Comparison of ENCODE assay signal across 27 mouse cellular contexts in genomic region chr6:33401161-33401560, GRCm38 (mm10).
DNase-seq lines count a peak whose midpoint lies in the region; ATAC-seq and TF ChIP-seq lines count a peak whose summit lies in the region.
"Had no signal": no experiment of that assay in that cellular context is flagged by ENCODE, and none has a peak within 500 bp of the region (broad histone marks: within the 10 kb centered on the region; RNA-seq: fewer than 3 reads in every experiment).

No protein-coding gene starts in this region.

- no peaks in the 10 kb centered on the region for H3K79me2 ChIP-seq in CH12.LX (replicated peaks; ENCODE audit: control insufficient read depth, extremely low read depth, insufficient read depth, poor library complexity, severe bottlenecking)

- no peak overlapping the region for H3K4me2 ChIP-seq in CH12.LX (ENCODE audit: insufficient read depth, low read depth, poor library complexity, severe bottlenecking)
- no peak overlapping the region for H3K4me2 ChIP-seq in hindbrain, embryonic 16.5 days (ENCODE audit: low read length)
- H3K4me2 ChIP-seq in forebrain, embryonic 12.5 days, result no peak overlapping the region
- H3K4me2 ChIP-seq: embryonic facial prominence, embryonic 15.5 days; heart, embryonic 15.5 days; kidney, embryonic 15.5 days; limb, embryonic 15.5 days; lung, embryonic 15.5 days; midbrain, embryonic 15.5 days; neural tube, embryonic 15.5 days had no signal

- no peak for TF ChIP-seq RAD21 in CH12.LX (IDR thresholded peaks at IDR 0.05; ENCODE audit: low read depth, low read length)

- peaks cover 8 to 23% of the 10 kb centered on the region in 2 experiments for H3K4me1 ChIP-seq in CH12.LX (ENCODE audit: control insufficient read depth in 1 of 2, insufficient read depth in 2 of 2)
- peaks cover 11% of the 10 kb centered on the region for H3K4me1 ChIP-seq in hindbrain, embryonic 16.5 days (ENCODE audit: control insufficient read depth, insufficient read depth, low read depth, low read length)
- H3K4me1 ChIP-seq in forebrain, embryonic 12.5 days, result peaks cover 14% of the 10 kb centered on the region
- H3K4me1 ChIP-seq: embryonic facial prominence, embryonic 15.5 days; heart, embryonic 15.5 days; kidney, embryonic 15.5 days; limb, embryonic 15.5 days; lung, embryonic 15.5 days had no signal

- TF ChIP-seq EP300 in CH12.LX (IDR thresholded peaks at IDR 0.05; ENCODE audit: low read length), result peak; percentile 75

- TF ChIP-seq POLR2A in CH12.LX (IDR thresholded peaks at IDR 0.05; ENCODE audit: low read depth, low read length), result no peak

- TF ChIP-seq CTCF in CH12.LX (conservative IDR thresholded peaks at IDR 0.05 in 1 of 2, IDR thresholded peaks at IDR 0.05 in 1 of 2; ENCODE audit: low read depth in 2 of 2, low read length in 2 of 2), result no peak

- no peaks in the 10 kb centered on the region for H3K27me3 ChIP-seq in CH12.LX (replicated peaks)
- no peaks in the 10 kb centered on the region for H3K27me3 ChIP-seq in hindbrain, embryonic 16.5 days (replicated peaks; ENCODE audit: control insufficient read depth, insufficient read depth, low read length)
- no peaks in the 10 kb centered on the region for H3K27me3 ChIP-seq in forebrain, embryonic 12.5 days
- H3K27me3 ChIP-seq: embryonic facial prominence, embryonic 15.5 days; heart, embryonic 15.5 days; kidney, embryonic 15.5 days; limb, embryonic 15.5 days; lung, embryonic 15.5 days; midbrain, embryonic 15.5 days; neural tube, embryonic 15.5 days had no signal

- DNase-seq in lung, postnatal 36 days, result peak; percentile 20
- no peak for DNase-seq in lung, postnatal 10 days
- DNase-seq in CH12.LX (ENCODE audit: extremely low read depth), result peak; percentile 74
- DNase-seq in adrenal gland, adult 8-10 months, result no peak
- DNase-seq: adrenal gland, postnatal 36 days; cerebellum, adult 18-20 months; forebrain, postnatal 0 days; gastrocnemius, postnatal 14 days; left cerebral cortex, postnatal 4 days; thymus, postnatal 14 days had no signal

- peak; percentile 99 for ATAC-seq in granulocyte monocyte progenitor cell, adult 5-6 weeks (replicated peaks; ENCODE audit: poor library complexity, severe bottlenecking)
- ATAC-seq in monocyte, adult 5-6 weeks (replicated peaks; ENCODE audit: insufficient number of reproducible peaks, low FRiP score, low TSS enrichment, poor library complexity, severe bottlenecking), result peak; percentile 61
- no peak for ATAC-seq in hindbrain, embryonic 16.5 days
- ATAC-seq in forebrain, embryonic 12.5 days (ENCODE audit: low FRiP score), result no peak
- ATAC-seq: CD4-positive, CD25-positive, alpha-beta regulatory T cell, adult 4 months; forebrain, postnatal 0 days; hindbrain, postnatal 0 days; intestine, embryonic 16.5 days; midbrain, embryonic 15.5 days had no signal

- 93% methylated on average over 2 of the region's 2 CpGs for WGBS in hindbrain, embryonic 16.5 days
- 96% methylated on average over 2 of the region's 2 CpGs for WGBS in forebrain, embryonic 12.5 days

- no peak overlapping the region for H3K27ac ChIP-seq in CH12.LX (ENCODE audit: insufficient read depth, low read depth)
- no peak overlapping the region for H3K27ac ChIP-seq in hindbrain, embryonic 16.5 days (ENCODE audit: low read depth, low read length)
- H3K27ac ChIP-seq in forebrain, embryonic 12.5 days, result no peak overlapping the region
- H3K27ac ChIP-seq: embryonic facial prominence, embryonic 15.5 days; heart, adult 2 months; heart, embryonic 15.5 days; hindbrain, embryonic 10.5 days; hindbrain, postnatal 0 days; kidney, embryonic 15.5 days; limb, embryonic 15.5 days; liver, embryonic 14.5 days; lung, embryonic 15.5 days; midbrain, embryonic 15.5 days; neural tube, embryonic 15.5 days had no signal

- in situ Hi-C loops in CH12.LX (cut with MboI; ENCODE audit: low pct_ligation_motif_present, low pct_unique_long_range_greater_than_20kb, low sequenced_read_pairs), result no loop called here

- no peaks in the 10 kb centered on the region for H3K9me3 ChIP-seq in CH12.LX (replicated peaks; ENCODE audit: low read length)
- H3K9me3 ChIP-seq in hindbrain, embryonic 16.5 days (ENCODE audit: control insufficient read depth, low read length), result no peaks in the 10 kb centered on the region
- H3K9me3 ChIP-seq in forebrain, embryonic 12.5 days, result no peaks in the 10 kb centered on the region
- H3K9me3 ChIP-seq: embryonic facial prominence, embryonic 15.5 days; heart, embryonic 15.5 days; hindbrain, embryonic 10.5 days; kidney, embryonic 15.5 days; limb, embryonic 15.5 days; lung, embryonic 15.5 days; midbrain, embryonic 15.5 days; neural tube, embryonic 15.5 days had no signal

- H3K9ac ChIP-seq in CH12.LX (ENCODE audit: insufficient read depth, low read depth), result no peak overlapping the region
- H3K9ac ChIP-seq in hindbrain, embryonic 16.5 days (ENCODE audit: low read depth, low read length), result no peak overlapping the region
- no peak overlapping the region for H3K9ac ChIP-seq in forebrain, embryonic 12.5 days
- H3K9ac ChIP-seq: embryonic facial prominence, embryonic 15.5 days; forebrain, postnatal 0 days; heart, embryonic 15.5 days; kidney, embryonic 15.5 days; limb, embryonic 15.5 days; liver, embryonic 14.5 days; lung, embryonic 15.5 days; midbrain, embryonic 15.5 days; neural tube, embryonic 15.5 days had no signal

- H3K36me3 ChIP-seq in CH12.LX (replicated peaks in 1 of 2; ENCODE audit: control insufficient read depth in 1 of 2, insufficient read depth in 1 of 2, low read length in 1 of 2), result no peaks in the 10 kb centered on the region
- no peaks in the 10 kb centered on the region for H3K36me3 ChIP-seq in hindbrain, embryonic 16.5 days (ENCODE audit: control insufficient read depth, insufficient read depth, low read length)
- no peaks in the 10 kb centered on the region for H3K36me3 ChIP-seq in forebrain, embryonic 12.5 days (replicated peaks)
- H3K36me3 ChIP-seq: embryonic facial prominence, embryonic 15.5 days; heart, embryonic 15.5 days; hindbrain, embryonic 10.5 days; kidney, embryonic 15.5 days; limb, embryonic 15.5 days; lung, embryonic 15.5 days; midbrain, embryonic 15.5 days; neural tube, embryonic 15.5 days had no signal

- H3K4me3 ChIP-seq in CH12.LX (replicated peaks in 1 of 3; ENCODE audit: low read depth in 2 of 3, low read length in 2 of 3, poor library complexity in 1 of 3), result no peak overlapping the region
- H3K4me3 ChIP-seq in hindbrain, embryonic 16.5 days (ENCODE audit: low read length), result no peak overlapping the region
- H3K4me3 ChIP-seq in forebrain, embryonic 12.5 days (replicated peaks), result no peak overlapping the region
- H3K4me3 ChIP-seq: embryonic facial prominence, embryonic 15.5 days; heart, adult 2 months; heart, embryonic 15.5 days; hindbrain, embryonic 10.5 days; kidney, embryonic 15.5 days; limb, embryonic 15.5 days; lung, embryonic 15.5 days; midbrain, embryonic 15.5 days; neural tube, embryonic 15.5 days had no signal

- dilution Hi-C loops in CH12.LX (cut with MboI; ENCODE audit: extremely low pct_ligation_motif_present, extremely low pct_unique_long_range_greater_than_20kb, low sequenced_read_pairs), result no loop called here

TF ChIP-seq in CH12.LX, 34 proteins besides CTCF, POLR2A, EP300 and RAD21 (continues in another document):
- TF ChIP-seq GABPA (IDR thresholded peaks at IDR 0.05; ENCODE audit: insufficient replicate concordance, low read depth, low read length) (no peak), BHLHE40 (IDR thresholded peaks at IDR 0.05; ENCODE audit: low read depth, low read length) (peak; percentile 98), IRF4 (IDR thresholded peaks at IDR 0.05; ENCODE audit: low read depth, low read length) (peak; percentile 86), CHD2 (IDR thresholded peaks at IDR 0.05; ENCODE audit: low read length) (no peak), USF2 (conservative IDR thresholded peaks at IDR 0.05; ENCODE audit: low read depth, low read length) (peak; percentile 65), SMC3 (IDR thresholded peaks at IDR 0.05; ENCODE audit: low read depth, low read length) (no peak), TCF12 (IDR thresholded peaks at IDR 0.05; ENCODE audit: low read depth, low read length) (peak; percentile 26; the same call in 1 of the 2 replicates), MAX (IDR thresholded peaks at IDR 0.05; ENCODE audit: low read length) (peak; percentile 86), MEF2A (IDR thresholded peaks at IDR 0.05; ENCODE audit: borderline replicate concordance, low read depth, low read length) (no peak), MAFK (IDR thresholded peaks at IDR 0.05; ENCODE audit: insufficient replicate concordance, low read length) (0 out of 2 replicates have a peak, but pooled peaks have one; percentile 18), ZMIZ1 (IDR thresholded peaks at IDR 0.05; ENCODE audit: low read depth, low read length) (no peak), ELF1 (IDR thresholded peaks at IDR 0.05; ENCODE audit: low read depth, low read length) (no peak), USF1 (IDR thresholded peaks at IDR 0.05; ENCODE audit: low read depth, low read length) (peak; percentile 62), JUND (conservative IDR thresholded peaks at IDR 0.05; ENCODE audit: low read depth, low read length) (no peak), RCOR1 (conservative IDR thresholded peaks at IDR 0.05; ENCODE audit: low read depth, low read length) (no peak; the same call in 1 of the 2 replicates), ETS1 (conservative IDR thresholded peaks at IDR 0.05; ENCODE audit: low read depth, low read length) (peak; percentile 62), KAT2A (IDR thresholded peaks at IDR 0.05; ENCODE audit: insufficient replicate concordance, low read length) (no peak), ZKSCAN1 (IDR thresholded peaks at IDR 0.05; ENCODE audit: borderline replicate concordance, low read depth, low read length) (no peak), NELFE (IDR thresholded peaks at IDR 0.05; ENCODE audit: low read depth, low read length) (no peak), HCFC1 (IDR thresholded peaks at IDR 0.05; ENCODE audit: low read depth, low read length) (no peak), POLR2AphosphoS2 (IDR thresholded peaks at IDR 0.05; ENCODE audit: low read depth, low read length) (no peak), NRF1 (IDR thresholded peaks at IDR 0.05; ENCODE audit: low read depth, low read length) (no peak), MYC (IDR thresholded peaks at IDR 0.05; ENCODE audit: low read depth, low read length) (peak; percentile 68), TBP (conservative IDR thresholded peaks at IDR 0.05; ENCODE audit: low read depth, low read length) (no peak), JUN (IDR thresholded peaks at IDR 0.05; ENCODE audit: insufficient read depth, low read depth, low read length) (no peak), SIN3A (IDR thresholded peaks at IDR 0.05; ENCODE audit: low read length) (no peak), ZC3H11A (IDR thresholded peaks at IDR 0.05; ENCODE audit: low read depth, low read length) (no peak), MAZ (IDR thresholded peaks at IDR 0.05; ENCODE audit: low read depth, low read length) (no peak), MXI1 (IDR thresholded peaks at IDR 0.05; ENCODE audit: low read depth, low read length) (no peak), ZNF384 (IDR thresholded peaks at IDR 0.05; ENCODE audit: low read depth, low read length) (no peak), UBTF (IDR thresholded peaks at IDR 0.05; ENCODE audit: low read depth, low read length) (no peak)

Comparison
In these comparisons a context has a peak if more than half of its experiments do, and no peak if none do; other contexts are left out.
1. DNase-seq: peak in lung, postnatal 36 days (single experiment) and CH12.LX (single experiment); none in lung, postnatal 10 days (single experiment) and adrenal gland, adult 8-10 months (single experiment).
2. ATAC-seq: peak in granulocyte monocyte progenitor cell, adult 5-6 weeks (single experiment) and monocyte, adult 5-6 weeks (single experiment); none in hindbrain, embryonic 16.5 days (single experiment) and forebrain, embryonic 12.5 days (single experiment).